Mouse (Mus musculus): ENCODE results near the gene Ncoa7. TPM values are rescaled to one million over a fixed set of nuclear protein-coding genes. Genes with fewer than 3 reads are reported as not detected.

The Ncoa7 gene
- polyA plus RNA-seq, 1 experiment, result 65.5 TPM

DNA sequence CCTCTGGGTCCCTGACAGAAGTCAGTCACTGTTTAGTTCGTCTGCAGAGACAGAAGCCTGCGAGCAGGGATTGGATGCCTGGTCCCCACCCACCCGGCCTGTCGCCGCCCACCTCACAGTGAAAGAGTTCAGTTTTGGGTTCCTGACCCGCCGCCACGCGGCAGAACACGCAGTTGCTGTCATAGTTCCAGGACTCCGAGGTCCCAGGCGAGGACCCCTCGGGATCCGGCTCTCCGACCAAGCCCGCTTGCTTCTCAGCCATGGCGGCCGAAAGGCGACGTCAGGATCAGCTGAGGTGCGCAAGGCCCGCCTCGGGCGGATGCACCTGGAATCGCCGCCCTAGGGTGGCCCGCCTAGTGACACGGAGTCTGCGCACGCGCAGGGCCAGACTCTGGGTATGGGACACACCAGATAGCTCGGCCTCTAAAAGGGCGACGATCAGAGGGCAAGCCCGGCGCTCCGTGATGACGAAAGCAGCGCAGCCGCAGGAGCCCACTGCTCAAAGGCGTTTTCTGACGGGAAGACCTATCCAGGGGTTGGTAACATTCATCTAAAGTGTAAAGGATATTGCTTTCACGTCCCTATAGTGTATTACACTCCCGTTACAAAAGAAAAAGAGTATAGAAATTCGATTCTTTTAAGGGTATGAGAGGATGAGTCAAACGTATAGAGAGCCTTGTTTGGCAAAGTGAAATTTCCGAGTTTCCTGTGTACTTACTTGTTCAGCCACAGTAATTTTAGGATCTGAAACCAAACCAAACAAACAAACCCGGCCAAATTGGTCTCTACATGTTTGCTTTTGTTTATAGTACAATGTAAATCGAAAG lies 184.8 kb downstream of the Ncoa7 start:
- DNase-seq, result peak; percentile 99 to 100
- TF ChIP-seq POLR2A (IDR thresholded peaks at IDR 0.05; ENCODE audit: borderline replicate concordance, insufficient read depth, low read length) (peak; percentile 89), CTCF (IDR thresholded peaks at IDR 0.05; ENCODE audit: borderline replicate concordance, insufficient read depth, low read depth, low read length) (no peak; the same call in 1 of the 2 replicates)
- no peaks in the 10 kb centered on the region for H3K27me3 ChIP-seq (ENCODE audit: control insufficient read depth, insufficient read depth, low read length)
- no peaks in the 10 kb centered on the region for H3K4me1 ChIP-seq (ENCODE audit: control insufficient read depth, insufficient read depth, low read length)
- whole genome bisulfite sequencing, result 2% methylated on average over 49 of the region's 49 CpGs
- peak overlapping the region; percentile 87 for H3K27ac ChIP-seq (ENCODE audit: insufficient read depth, low read length)
- H3K4me3 ChIP-seq (replicated peaks; ENCODE audit: insufficient read depth, low read depth, low read length), result peak overlapping the region; percentile 90

DNA sequence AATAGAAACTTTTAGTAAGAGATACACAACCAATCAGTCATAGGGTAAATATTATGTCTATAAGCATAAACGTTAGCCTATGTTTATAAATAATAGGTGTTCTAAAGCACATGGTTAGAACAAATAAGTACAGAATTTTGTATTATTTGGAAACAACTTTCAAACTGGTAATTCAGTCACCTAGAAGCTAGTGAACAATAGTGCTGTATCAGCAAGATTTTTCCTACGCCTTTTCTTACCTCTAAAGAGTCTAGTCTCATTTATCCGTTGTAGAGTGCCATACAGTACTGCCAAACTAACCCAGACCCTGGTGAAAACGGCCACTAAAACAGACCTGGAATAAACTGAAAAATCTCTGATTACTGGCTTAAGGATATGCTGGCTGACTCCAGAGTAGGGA lies 190.1 kb downstream of the Ncoa7 start:
- TF ChIP-seq CTCF (IDR thresholded peaks at IDR 0.05; ENCODE audit: borderline replicate concordance, insufficient read depth, low read depth, low read length), result no peak
- TF ChIP-seq POLR2A (IDR thresholded peaks at IDR 0.05; ENCODE audit: borderline replicate concordance, insufficient read depth, low read length), result no peak
- no peak overlapping the region for H3K4me3 ChIP-seq (replicated peaks; ENCODE audit: insufficient read depth, low read depth, low read length)
- H3K27me3 ChIP-seq (ENCODE audit: control insufficient read depth, insufficient read depth, low read length), result no peaks in the 10 kb centered on the region
- 88% methylated on average over 4 of the region's 4 CpGs for WGBS
- no peaks in the 10 kb centered on the region for H3K4me1 ChIP-seq (ENCODE audit: control insufficient read depth, insufficient read depth, low read length)
- H3K27ac ChIP-seq (ENCODE audit: insufficient read depth, low read length), result no peak overlapping the region
- no peak for DNase-seq

DNA sequence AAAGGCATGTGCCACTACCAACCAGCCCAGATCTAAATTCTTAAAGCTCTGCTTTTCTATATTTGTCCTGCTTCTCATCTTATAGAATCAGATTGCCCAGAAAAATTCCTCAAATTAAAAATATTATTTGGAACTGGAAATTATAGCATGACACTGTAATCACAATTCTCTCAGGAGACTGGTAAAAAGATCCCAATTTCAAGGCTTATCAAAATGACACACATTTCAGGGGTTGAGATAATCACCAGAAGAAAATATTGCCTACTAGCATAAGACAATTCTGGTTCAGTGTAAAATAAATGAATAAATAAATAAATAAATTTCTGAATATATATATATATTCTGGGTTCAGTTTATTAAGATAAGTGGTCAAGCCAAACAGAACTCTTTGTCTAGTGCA lies 193.5 kb downstream of the Ncoa7 start:
- H3K4me3 ChIP-seq (replicated peaks; ENCODE audit: insufficient read depth, low read depth, low read length), result no peak overlapping the region
- no peaks in the 10 kb centered on the region for H3K27me3 ChIP-seq (ENCODE audit: control insufficient read depth, insufficient read depth, low read length)
- DNase-seq, result no peak
- no peaks in the 10 kb centered on the region for H3K4me1 ChIP-seq (ENCODE audit: control insufficient read depth, insufficient read depth, low read length)
- TF ChIP-seq POLR2A (IDR thresholded peaks at IDR 0.05; ENCODE audit: borderline replicate concordance, insufficient read depth, low read length), result no peak
- TF ChIP-seq CTCF (IDR thresholded peaks at IDR 0.05; ENCODE audit: borderline replicate concordance, insufficient read depth, low read depth, low read length), result no peak
- H3K27ac ChIP-seq (ENCODE audit: insufficient read depth, low read length), result no peak overlapping the region

DNA sequence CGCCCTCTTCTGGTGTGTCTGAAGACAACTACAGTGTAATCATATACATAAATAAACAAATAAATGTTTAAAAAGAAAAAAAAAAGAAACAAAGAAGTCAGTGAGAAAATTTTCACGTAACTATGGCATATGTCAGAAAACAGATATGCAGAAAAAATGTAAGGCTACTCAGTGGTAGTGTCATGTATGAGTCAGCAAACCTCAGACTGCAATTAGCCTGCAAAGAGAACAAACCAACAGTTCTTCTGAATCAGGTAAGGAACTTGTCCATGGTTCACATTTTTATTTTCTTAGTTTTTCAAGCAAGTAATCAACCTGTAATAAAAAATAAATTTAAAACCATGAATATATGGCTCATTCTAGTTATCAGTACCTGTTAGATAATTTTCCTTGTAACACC lies 195.0 kb downstream of the Ncoa7 start:
- TF ChIP-seq CTCF (IDR thresholded peaks at IDR 0.05; ENCODE audit: borderline replicate concordance, insufficient read depth, low read depth, low read length), result no peak
- TF ChIP-seq POLR2A (IDR thresholded peaks at IDR 0.05; ENCODE audit: borderline replicate concordance, insufficient read depth, low read length), result no peak
- Histone ChIP-seq H3K27me3 (ENCODE audit: control insufficient read depth, insufficient read depth, low read length) (no peaks in the 10 kb centered on the region), H3K4me3 (replicated peaks; ENCODE audit: insufficient read depth, low read depth, low read length) (no peak overlapping the region), H3K27ac (ENCODE audit: insufficient read depth, low read length) (no peak overlapping the region), H3K4me1 (ENCODE audit: control insufficient read depth, insufficient read depth, low read length) (no peaks in the 10 kb centered on the region)
- DNase-seq, result no peak
- 66% methylated on average over 2 of the region's 2 CpGs for WGBS

DNA sequence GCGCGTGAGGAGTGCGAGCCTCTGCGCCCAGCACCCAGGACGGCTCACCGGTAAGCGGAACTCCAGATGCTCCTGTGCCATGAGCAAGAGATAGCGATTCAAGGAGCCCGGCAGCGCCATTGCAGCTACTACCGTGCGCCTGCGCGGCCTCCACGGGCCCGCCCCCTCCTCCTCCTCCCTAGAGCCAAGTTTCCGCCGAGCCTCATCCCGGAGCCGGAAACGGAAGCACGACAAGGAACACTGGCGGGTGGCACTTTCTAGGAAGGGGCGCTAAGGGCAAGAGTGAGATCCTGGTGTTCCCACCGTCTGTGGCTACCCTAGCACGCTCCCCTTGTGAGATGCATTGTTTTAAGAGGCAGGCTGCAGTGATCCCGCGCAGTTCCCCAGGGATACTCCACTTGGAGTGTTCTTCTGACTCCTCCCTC lies 202.6 kb downstream of the Ncoa7 start, which contains the start of gene Trmt11:
TSS of gene Trmt11 (minus strand) at position 208 of the 425 bp plus-strand sequence.
- WGBS, result under 1% methylated on average over 27 of the region's 28 CpGs
- peak; percentile 71 for TF ChIP-seq POLR2A (IDR thresholded peaks at IDR 0.05; ENCODE audit: borderline replicate concordance, insufficient read depth, low read length)
- TF ChIP-seq CTCF (IDR thresholded peaks at IDR 0.05; ENCODE audit: borderline replicate concordance, insufficient read depth, low read depth, low read length), result no peak
- H3K4me3 ChIP-seq (replicated peaks; ENCODE audit: insufficient read depth, low read depth, low read length), result peak within 1 kb of the TSS; percentile 90
- H3K27me3 ChIP-seq (ENCODE audit: control insufficient read depth, insufficient read depth, low read length), result no peaks in the 10 kb centered on the region
- DNase-seq, result peak; percentile 89 to 90
- no peaks in the 10 kb centered on the region for H3K4me1 ChIP-seq (ENCODE audit: control insufficient read depth, insufficient read depth, low read length)
- peak within 1 kb of the TSS; percentile 26 for H3K27ac ChIP-seq (ENCODE audit: insufficient read depth, low read length)

DNA sequence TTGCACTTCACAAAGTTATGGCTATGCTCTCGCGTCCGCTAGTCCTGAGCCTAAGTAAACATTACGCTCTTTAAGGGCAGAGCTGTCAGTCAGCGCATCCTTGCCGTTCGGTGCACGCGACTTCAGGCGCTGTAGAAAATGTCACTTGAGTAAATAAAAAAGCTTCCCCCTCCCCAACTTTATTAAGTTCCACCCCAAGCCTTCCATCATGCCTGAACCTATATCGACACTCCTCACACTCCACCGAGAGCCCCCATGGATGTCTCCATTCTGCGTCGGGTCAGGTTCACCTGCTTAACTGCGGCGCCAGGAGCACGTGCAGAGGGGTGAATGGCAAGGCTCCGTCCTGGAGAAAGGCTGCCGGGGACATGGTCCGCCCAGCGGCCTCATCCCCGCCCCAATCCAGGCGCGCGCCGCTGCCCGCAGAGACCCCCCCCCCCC lies 203.0 kb downstream of the Ncoa7 start:
- no peak for DNase-seq
- no peak overlapping the region for H3K27ac ChIP-seq (ENCODE audit: insufficient read depth, low read length)
- peak overlapping the region; percentile 90 for H3K4me3 ChIP-seq (replicated peaks; ENCODE audit: insufficient read depth, low read depth, low read length)
- H3K4me1 ChIP-seq (ENCODE audit: control insufficient read depth, insufficient read depth, low read length), result no peaks in the 10 kb centered on the region
- under 1% methylated on average over 27 of the region's 27 CpGs for WGBS
- no peaks in the 10 kb centered on the region for H3K27me3 ChIP-seq (ENCODE audit: control insufficient read depth, insufficient read depth, low read length)
- TF ChIP-seq POLR2A (IDR thresholded peaks at IDR 0.05; ENCODE audit: borderline replicate concordance, insufficient read depth, low read length) (no peak), CTCF (IDR thresholded peaks at IDR 0.05; ENCODE audit: borderline replicate concordance, insufficient read depth, low read depth, low read length) (no peak)

DNA sequence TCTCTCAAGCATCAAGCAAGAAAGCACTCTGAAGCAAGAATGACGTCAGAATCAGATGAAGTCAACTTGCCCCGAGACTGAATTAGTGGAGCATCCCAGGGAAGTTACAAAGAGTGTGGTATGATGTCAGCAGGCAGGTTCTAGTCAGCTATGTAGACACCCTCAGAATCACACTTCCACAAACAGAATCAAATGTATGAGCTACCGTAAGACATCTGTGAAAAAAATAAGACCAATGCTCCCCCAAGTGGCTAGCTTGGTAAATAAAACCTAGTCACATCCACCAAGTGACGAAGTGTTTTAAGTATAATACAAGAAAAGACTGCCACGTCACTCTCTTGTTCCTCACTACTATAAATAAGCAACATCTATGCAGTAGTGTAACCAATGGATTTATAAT lies 216.1 kb downstream of the Ncoa7 start:
- Histone ChIP-seq H3K4me1 (ENCODE audit: control insufficient read depth, insufficient read depth, low read length) (no peaks in the 10 kb centered on the region), H3K4me3 (replicated peaks; ENCODE audit: insufficient read depth, low read depth, low read length) (no peak overlapping the region), H3K27ac (ENCODE audit: insufficient read depth, low read length) (no peak overlapping the region), H3K27me3 (ENCODE audit: control insufficient read depth, insufficient read depth, low read length) (no peaks in the 10 kb centered on the region)
- no peak for TF ChIP-seq POLR2A (IDR thresholded peaks at IDR 0.05; ENCODE audit: borderline replicate concordance, insufficient read depth, low read length)
- TF ChIP-seq CTCF (IDR thresholded peaks at IDR 0.05; ENCODE audit: borderline replicate concordance, insufficient read depth, low read depth, low read length), result no peak
- 54% methylated on average over 5 of the region's 5 CpGs for WGBS
- DNase-seq, result no peak

DNA sequence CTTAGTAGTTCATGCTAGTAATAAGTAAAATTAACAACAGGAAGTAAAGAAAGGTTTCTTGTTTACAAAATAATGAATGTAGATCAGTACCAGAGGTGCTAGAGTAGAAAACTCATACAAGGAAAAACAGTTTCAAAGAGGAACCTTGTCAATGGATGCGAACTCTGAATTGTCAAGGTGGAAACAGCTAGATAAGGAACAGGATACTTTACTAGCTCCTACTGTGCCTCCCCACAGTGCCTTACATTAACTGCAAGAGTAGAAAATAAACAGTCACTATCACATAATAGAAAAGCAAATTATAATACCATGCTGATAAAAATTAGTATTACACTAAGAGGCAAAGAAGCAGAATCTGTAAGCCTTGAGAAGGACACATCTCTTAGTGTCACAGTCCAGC lies 217.4 kb downstream of the Ncoa7 start:
- DNase-seq, result no peak
- Histone ChIP-seq H3K27me3 (ENCODE audit: control insufficient read depth, insufficient read depth, low read length) (no peaks in the 10 kb centered on the region), H3K27ac (ENCODE audit: insufficient read depth, low read length) (no peak overlapping the region), H3K4me3 (replicated peaks; ENCODE audit: insufficient read depth, low read depth, low read length) (no peak overlapping the region), H3K4me1 (ENCODE audit: control insufficient read depth, insufficient read depth, low read length) (no peaks in the 10 kb centered on the region)
- TF ChIP-seq CTCF (IDR thresholded peaks at IDR 0.05; ENCODE audit: borderline replicate concordance, insufficient read depth, low read depth, low read length) (no peak), POLR2A (IDR thresholded peaks at IDR 0.05; ENCODE audit: borderline replicate concordance, insufficient read depth, low read length) (no peak)
- WGBS, result 97% methylated on average over 1 of the region's 1 CpGs

Other genes with a start within 250 kb of the Ncoa7 start
- 7.0 and 7.2 TPM in 2 replicates for gene Trmt11, start 202.6 kb downstream of the Ncoa7 start, polyA plus RNA-seq (2012; rRNA removed)
- gene Hint3, start 173.7 kb downstream of the Ncoa7 start, polyA plus RNA-seq (2012; rRNA removed), result 18.3 and 18.7 TPM in 2 replicates
- gene Hey2, start 39.5 kb upstream of the Ncoa7 start, polyA plus RNA-seq (2012; rRNA removed), result 5.9 and 6.2 TPM in 2 replicates